Mouse (Mus musculus): Measurements from ENCODE around the gene Gm13040. TPM values are rescaled to one million over a fixed set of nuclear protein-coding genes. Genes with fewer than 3 reads are reported as not detected.
"Not testable (repeated sequence)": the region's sequence is repeated elsewhere in the genome, so short reads cannot be mapped to it uniquely, and the experiment has no call there.

Gm13040 gene
- not detected for total RNA-seq (2021)

DNA sequence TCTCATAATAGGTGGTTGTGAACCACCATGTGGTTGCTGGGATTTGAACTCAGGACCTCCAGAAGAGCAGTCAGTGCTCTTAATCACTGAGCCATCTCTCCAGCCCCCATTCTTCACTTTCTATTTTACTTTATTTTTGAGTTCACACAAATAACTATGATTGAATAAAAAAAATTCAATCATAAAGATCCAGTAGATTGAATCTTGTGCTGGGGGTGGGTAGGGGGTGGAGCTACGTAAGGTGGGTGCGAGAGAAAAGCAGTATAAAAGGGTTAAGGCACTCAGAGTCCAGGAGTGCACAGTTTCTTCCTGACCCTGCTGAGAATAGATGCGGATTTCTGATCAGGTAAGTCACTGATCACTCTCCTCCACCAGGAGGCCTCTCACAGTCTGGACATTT lies at the start of gene Gm13040:
Gene Gm13040, plus strand, starts transcription at position 301 of the 400 bp plus-strand sequence.
- DNase-seq; intact Hi-C loops (cut with DNase I): not testable (repeated sequence)

GRCm38 (mm10) chr4:143511043-143511442 lies 24.7 kb upstream of the Gm13040 start, which contains the start of gene Gm13043:
Gene Gm13043 (plus strand): TSS chr4:143511343.
- intact Hi-C loops (cut with DNase I) = no loop called here
- no peak for DNase-seq

- intact Hi-C loops (cut with DNase I); DNase-seq: not testable (repeated sequence)
Observed at GRCm38 (mm10) chr4:143551400-143551799, 15.6 kb downstream of the Gm13040 start, which contains the start of the genes BC080695 and Gm13057. Gene BC080695 (plus strand): TSS chr4:143551700. Gene Gm13057 (plus strand): TSS chr4:143551709.

Other genes starting within 250 kb of the Gm13040 start
- gene Pdpn, start 236.4 kb upstream of the Gm13040 start, total RNA-seq (2021) = 10 to 100 TPM; 10.1 to 12.9 TPM
- gene Lrrc38, start 186.2 kb upstream of the Gm13040 start, total RNA-seq (2021) = under 1 TPM in 1 of 2 experiments, not detected in 1; 0.14 TPM
- not detected for gene Pramel1, start 141.5 kb upstream of the Gm13040 start, total RNA-seq (2021)
- 1 to 10 TPM; 9.4 to 9.7 TPM for gene Pramef8, start 123.5 kb upstream of the Gm13040 start, total RNA-seq (2021)
- not detected for gene Oog4, start 85.6 kb upstream of the Gm13040 start, total RNA-seq (2021)
- not detected for gene Gm13043, start 24.6 kb upstream of the Gm13040 start, total RNA-seq (2021)
- not detected for gene BC080695, start 15.7 kb downstream of the Gm13040 start, total RNA-seq (2021)
- gene Gm13057, start 15.8 kb downstream of the Gm13040 start, total RNA-seq (2021) = not detected
- gene Gm13083, start 79.0 kb downstream of the Gm13040 start, total RNA-seq (2021) = not detected
- not detected for gene Gm13088, start 121.3 kb downstream of the Gm13040 start, total RNA-seq (2021)
- gene Gm13089, start 166.8 kb downstream of the Gm13040 start, total RNA-seq (2021) = not detected
- gene Gm13078, start 183.5 kb downstream of the Gm13040 start, total RNA-seq (2021) = not detected